Mouse (Mus musculus) embryo, embryonic 11.5 days (tissue): ENCODE data around the gene Rftn2.
A peak's percentile ranks its signal among the peaks of the same experiment; 100 is the strongest.

Source experiments
- DNase-seq: peaks from one replicate; pipeline ENCODE4 v3.0.0-alpha.2; 2012; ENCODE audit warnings: low read depth, low spot score

Rftn2 gene

GRCm38 (mm10) chr1:55226011-55226857 is at the start of gene Rftn2:
Rftn2 (minus strand) TSS chr1:55226782.
- no peak for DNase-seq

GRCm38 (mm10) chr1:55265447-55265846 is 38.9 kb upstream of the Rftn2 start:
- DNase-seq: no peak

- no peak for DNase-seq
Observed at GRCm38 (mm10) chr1:55264385-55264784, 37.8 kb upstream of the Rftn2 start.

- DNase-seq: no peak
Observed at GRCm38 (mm10) chr1:55246374-55246773, 19.8 kb upstream of the Rftn2 start.

- no peak for DNase-seq
Observed at GRCm38 (mm10) chr1:55239237-55239636, 12.7 kb upstream of the Rftn2 start.

- no peak for DNase-seq
Observed at GRCm38 (mm10) chr1:55238496-55238895, 11.9 kb upstream of the Rftn2 start.

- DNase-seq: no peak
Observed at GRCm38 (mm10) chr1:55237643-55238161, 11.1 kb upstream of the Rftn2 start.

GRCm38 (mm10) chr1:55236890-55237642 is 10.5 kb upstream of the Rftn2 start, which contains the start of gene Mars2:
Mars2 (plus strand) TSS chr1:55237177.
- DNase-seq: peak; percentile 88

GRCm38 (mm10) chr1:55236487-55236886 is 9.9 kb upstream of the Rftn2 start:
- DNase-seq: no peak

- no peak for DNase-seq
Observed at GRCm38 (mm10) chr1:55234910-55235520, 8.4 kb upstream of the Rftn2 start.

GRCm38 (mm10) chr1:55228256-55228884 is 1.8 kb upstream of the Rftn2 start:
- no peak for DNase-seq

- DNase-seq: no peak
Observed at GRCm38 (mm10) chr1:55227376-55227775, 794 bp upstream of the Rftn2 start.

- DNase-seq: no peak
Observed at GRCm38 (mm10) chr1:55225398-55225797, 1.2 kb downstream of the Rftn2 start.

GRCm38 (mm10) chr1:55224111-55224510 is 2.5 kb downstream of the Rftn2 start:
- DNase-seq: no peak

GRCm38 (mm10) chr1:55223026-55223425 is 3.6 kb downstream of the Rftn2 start:
- no peak for DNase-seq

GRCm38 (mm10) chr1:55221352-55221751 is 5.2 kb downstream of the Rftn2 start:
- DNase-seq: no peak

GRCm38 (mm10) chr1:55217191-55217590 is 9.4 kb downstream of the Rftn2 start:
- DNase-seq: no peak

GRCm38 (mm10) chr1:55215185-55215813 is 11.3 kb downstream of the Rftn2 start:
- DNase-seq: no peak

- DNase-seq: no peak
Observed at GRCm38 (mm10) chr1:55213936-55214335, 12.6 kb downstream of the Rftn2 start.

GRCm38 (mm10) chr1:55213475-55213874 is 13.1 kb downstream of the Rftn2 start:
- no peak for DNase-seq

- DNase-seq: no peak
Observed at GRCm38 (mm10) chr1:55212771-55213170, 13.8 kb downstream of the Rftn2 start.
